Mouse (Mus musculus) C2C12 (cell line): ENCODE results near the gene Usf2. TPM values are rescaled to one million over a fixed set of nuclear protein-coding genes. Genes with fewer than 3 reads are reported as not detected.

ENCODE experiments used
- H3K27me3 ChIP-seq: one replicate; pipeline ENCODE4 v1.6.1; 2011; ENCODE audit not compliant: control insufficient read depth, insufficient read depth, insufficient read length
- H3K36me3 ChIP-seq: one replicate; pipeline ENCODE4 v1.6.1; 2011; ENCODE audit not compliant: control insufficient read depth, insufficient read depth
- H3K4me3 ChIP-seq: one replicate; pipeline ENCODE4 v1.5.1; 2011; ENCODE audit warnings: mild to moderate bottlenecking, control low read depth; ENCODE audit not compliant: poor library complexity, insufficient read depth, severe bottlenecking
- H3K79me2 ChIP-seq: one replicate; pipeline ENCODE4 v1.6.1; 2011; ENCODE audit not compliant: control insufficient read depth, insufficient read depth
- H3K79me3 ChIP-seq: one replicate; pipeline ENCODE4 v1.6.1; 2011; ENCODE audit warnings: low read depth, control low read depth
- H3ac ChIP-seq: one replicate; pipeline ENCODE3; 2011; ENCODE audit warnings: low read depth; ENCODE audit not compliant: control insufficient read depth, insufficient read length
- CEBPB ChIP-seq: IDR thresholded peaks from one replicate; pipeline ENCODE4 v1.6.1; 2011; ENCODE audit warnings: low read depth, mild to moderate bottlenecking, control low read depth, moderate library complexity
- CTCF ChIP-seq: IDR thresholded peaks from one replicate; pipeline ENCODE4 v1.5.1; 2011; ENCODE audit not compliant: control insufficient read depth, insufficient read depth, insufficient read length
- FOSL1 ChIP-seq: IDR thresholded peaks from one replicate; pipeline ENCODE4 v1.8.0; 2011; ENCODE audit warnings: mild to moderate bottlenecking, low read length; ENCODE audit not compliant: poor library complexity, insufficient read depth, severe bottlenecking
- MAX ChIP-seq: IDR thresholded peaks from one replicate; pipeline ENCODE4 v1.6.1; 2011; ENCODE audit warnings: mild to moderate bottlenecking, control low read depth
- MYOD1 ChIP-seq: IDR thresholded peaks from one replicate; pipeline ENCODE4 v1.6.1; 2011; ENCODE audit warnings: low read depth; ENCODE audit not compliant: control insufficient read depth, insufficient read length
- MYOG ChIP-seq: IDR thresholded peaks from one replicate; pipeline ENCODE4 v1.6.1; 2011; ENCODE audit not compliant: control insufficient read depth, insufficient read length; ENCODE audit errors: extremely low read depth
- USF1 ChIP-seq: IDR thresholded peaks from one replicate; pipeline ENCODE4 v1.6.1; 2011; ENCODE audit warnings: low read depth, mild to moderate bottlenecking, control low read depth, moderate library complexity
- polyA plus RNA-seq: library from polyadenylated mRNA; unstranded; fragments of >200 nt; fragmentation: generic; extraction: Trizol; gene quantifications from one replicate; pipeline ENCODE4 v1.2.1, GENCODE M21; 2012; ENCODE audit warnings: missing spikeins

Usf2 gene
- polyA plus RNA-seq, 1 experiment = 86.1 TPM

- H3K4me3 ChIP-seq = no peak overlapping the region
- no peak for TF ChIP-seq CEBPB
- TF ChIP-seq MAX = no peak
- no peak for TF ChIP-seq CTCF
- H3ac ChIP-seq = no peak overlapping the region
- no peaks in the 10 kb centered on the region for H3K79me2 ChIP-seq
- H3K36me3 ChIP-seq = no peaks in the 10 kb centered on the region
- peaks cover 19% of the 10 kb centered on the region for H3K27me3 ChIP-seq
- no peaks in the 10 kb centered on the region for H3K79me3 ChIP-seq
Observed at GRCm38 (mm10) chr7:30971901-30972300, 15.3 kb upstream of the Usf2 start.

DNA sequence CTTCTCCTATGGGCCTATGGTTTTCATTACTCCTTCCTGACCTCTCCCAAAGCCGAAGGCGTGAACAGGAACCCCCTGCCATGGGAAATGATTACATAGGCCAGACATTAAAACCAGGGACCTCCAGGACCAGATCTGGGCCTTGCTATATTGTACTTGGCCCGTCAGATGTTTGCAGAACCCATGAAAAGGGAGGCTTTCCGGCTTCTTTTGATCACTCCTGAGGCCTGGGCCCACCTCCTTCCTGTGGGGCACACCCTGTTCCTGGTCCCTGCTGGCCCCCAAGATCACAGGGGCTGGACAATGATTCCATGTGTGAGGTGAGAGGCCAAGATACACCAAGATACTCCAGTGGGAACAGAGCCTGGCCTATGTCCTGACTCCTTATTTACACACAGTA, 12.6 kb upstream of the Usf2 start:
- TF ChIP-seq MYOD1 (no peak), FOSL1 (no peak), MYOG (no peak), CEBPB (no peak), MAX (no peak), CTCF (no peak), USF1 (no peak)
- Histone ChIP-seq H3ac (no peak overlapping the region), H3K4me3 (no peak overlapping the region), H3K27me3 (peaks cover 19% of the 10 kb centered on the region), H3K36me3 (no peaks in the 10 kb centered on the region), H3K79me2 (no peaks in the 10 kb centered on the region), H3K79me3 (no peaks in the 10 kb centered on the region)

- Histone ChIP-seq H3K27me3 (peaks cover 19% of the 10 kb centered on the region), H3K4me3 (no peak overlapping the region), H3ac (no peak overlapping the region), H3K79me2 (no peaks in the 10 kb centered on the region), H3K36me3 (no peaks in the 10 kb centered on the region), H3K79me3 (no peaks in the 10 kb centered on the region)
- TF ChIP-seq MYOG (no peak), FOSL1 (no peak), MYOD1 (no peak), USF1 (no peak), MAX (no peak), CTCF (no peak), CEBPB (no peak)
Observed at GRCm38 (mm10) chr7:30968611-30969010, 12.0 kb upstream of the Usf2 start.

DNA sequence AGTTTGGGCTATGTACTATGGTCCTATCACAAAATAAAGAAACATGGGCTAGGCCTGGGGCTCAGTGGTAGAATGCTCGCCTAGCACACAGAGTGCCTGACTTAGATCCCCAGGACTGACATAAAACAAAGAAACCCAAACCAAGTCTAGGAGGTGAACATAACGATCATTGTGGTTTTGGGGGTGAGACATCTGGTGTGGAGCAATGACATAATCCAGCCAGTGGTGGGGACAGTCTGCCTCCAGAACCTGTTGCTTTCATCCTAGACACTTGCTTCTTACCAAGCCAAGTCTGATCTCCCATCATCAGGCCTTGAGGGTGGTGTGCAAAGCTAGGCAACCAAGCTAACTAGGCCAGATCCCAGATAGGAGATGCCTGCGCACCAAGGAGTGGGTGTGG, 10.1 kb upstream of the Usf2 start:
- H3ac ChIP-seq = no peak overlapping the region
- no peaks in the 10 kb centered on the region for H3K79me2 ChIP-seq
- no peaks in the 10 kb centered on the region for H3K36me3 ChIP-seq
- peaks cover 9% of the 10 kb centered on the region for H3K27me3 ChIP-seq
- no peak overlapping the region for H3K4me3 ChIP-seq
- no peak for TF ChIP-seq USF1
- TF ChIP-seq CEBPB = no peak
- TF ChIP-seq CTCF = no peak
- TF ChIP-seq MYOD1 = no peak
- no peak for TF ChIP-seq MAX
- no peak for TF ChIP-seq MYOG
- no peak for TF ChIP-seq FOSL1
- H3K79me3 ChIP-seq = no peaks in the 10 kb centered on the region

DNA sequence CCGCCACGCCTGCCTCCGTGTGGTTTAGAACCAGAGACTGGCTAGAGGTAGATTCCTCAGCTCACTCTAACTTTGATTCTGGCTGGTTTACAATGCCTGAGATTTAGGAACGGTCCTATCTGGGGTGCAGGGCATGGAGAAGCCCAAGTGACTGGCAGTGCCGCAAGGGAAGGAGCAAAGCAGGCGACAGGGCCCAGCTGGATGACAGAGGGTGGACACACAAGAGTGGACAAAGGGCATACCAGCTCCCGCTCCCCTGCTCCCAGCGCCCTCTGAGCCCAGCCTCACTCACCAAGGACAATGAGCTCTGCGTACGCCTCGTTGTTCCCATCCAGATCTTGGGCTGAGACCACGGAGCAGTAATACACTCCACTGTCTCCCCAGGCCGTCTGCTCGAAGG, 9.1 kb upstream of the Usf2 start:
- Histone ChIP-seq H3K36me3 (no peaks in the 10 kb centered on the region), H3K4me3 (no peak overlapping the region), H3K27me3 (peaks cover 4% of the 10 kb centered on the region), H3K79me2 (no peaks in the 10 kb centered on the region), H3K79me3 (no peaks in the 10 kb centered on the region), H3ac (no peak overlapping the region)
- no peak for TF ChIP-seq CTCF
- TF ChIP-seq MYOD1 = no peak
- no peak for TF ChIP-seq USF1
- TF ChIP-seq FOSL1 = no peak
- no peak for TF ChIP-seq MAX
- no peak for TF ChIP-seq MYOG
- no peak for TF ChIP-seq CEBPB

GRCm38 (mm10) chr7:30964366-30964765, 7.8 kb upstream of the Usf2 start:
- Histone ChIP-seq H3K79me2 (no peaks in the 10 kb centered on the region), H3K36me3 (no peaks in the 10 kb centered on the region), H3K27me3 (peaks cover 3% of the 10 kb centered on the region), H3ac (no peak overlapping the region), H3K4me3 (no peak overlapping the region), H3K79me3 (no peaks in the 10 kb centered on the region)
- TF ChIP-seq MYOD1 (no peak), CTCF (no peak), MYOG (no peak), USF1 (no peak), MAX (no peak), FOSL1 (no peak), CEBPB (no peak)
